Mouse (Mus musculus) testis, adult 2 months (tissue): Measurements from ENCODE around the gene Npas3.

ENCODE experiments used
- CTCF ChIP-seq: fragments of 200-500 bp; IDR thresholded peaks from 2 replicates; pipeline ENCODE4 v1.5.1; 2012; ENCODE audit warnings: low read depth, mild to moderate bottlenecking, inconsistent platforms, low read length, moderate library complexity; ENCODE audit not compliant: control insufficient read depth, insufficient read depth, insufficient replicate concordance
- POLR2A ChIP-seq: fragments of 200-500 bp; IDR thresholded peaks from 2 replicates; pipeline ENCODE4 v1.6.1; 2012; ENCODE audit warnings: low read depth, mild to moderate bottlenecking, inconsistent platforms, low read length, moderate library complexity; ENCODE audit not compliant: control insufficient read depth

GRCm38 (mm10) chr12:53605661-53606060, 357.2 kb downstream of the Npas3 start:
- TF ChIP-seq CTCF (no peak), POLR2A (no peak)
